Mouse (Mus musculus): Measurements from ENCODE around the gene Large1. TPM values are rescaled to one million over a fixed set of nuclear protein-coding genes. Genes with fewer than 3 reads are reported as not detected.
"Not testable (repeated sequence)": the region's sequence is repeated elsewhere in the genome, so short reads cannot be mapped to it uniquely, and the experiment has no call there.

The Large1 gene
- total RNA-seq, 2 experiments from 2014 or later: 148 to 155 TPM

- TF ChIP-seq CTCF (conservative IDR thresholded peaks at IDR 0.05): no peak
- no peak for DNase-seq (ENCODE audit: low spot score in 2 of 2)
- no peak overlapping the region for H3K27ac ChIP-seq
These were observed 71.3 kb downstream of the Large1 start for GRCm38 (mm10) chr8:73281996-73282395.

GRCm38 (mm10) chr8:73276015-73276414, 77.3 kb downstream of the Large1 start:
- Histone ChIP-seq H3K27ac (no peak overlapping the region), H3K4me3 (no peak overlapping the region)
- TF ChIP-seq CTCF (conservative IDR thresholded peaks at IDR 0.05): no peak
- no peak for DNase-seq (ENCODE audit: low spot score in 2 of 2)

More at GRCm38 (mm10) chr8:73281996-73282395, 71.3 kb downstream of the Large1 start:
- H3K4me3 ChIP-seq: no peak overlapping the region

GRCm38 (mm10) chr8:73275445-73275844, 77.9 kb downstream of the Large1 start:
- not testable (repeated sequence) for H3K27ac ChIP-seq; H3K4me3 ChIP-seq; DNase-seq (ENCODE audit: low spot score in 2 of 2)

GRCm38 (mm10) chr8:73273150-73273549, 80.2 kb downstream of the Large1 start:
- no peak for TF ChIP-seq CTCF (conservative IDR thresholded peaks at IDR 0.05)
- Histone ChIP-seq H3K27ac (no peak overlapping the region), H3K4me3 (no peak overlapping the region)
- no peak for DNase-seq (ENCODE audit: low spot score in 2 of 2)

GRCm38 (mm10) chr8:73270991-73271390, 82.3 kb downstream of the Large1 start:
- H3K27ac ChIP-seq: no peak overlapping the region
- H3K4me3 ChIP-seq: no peak overlapping the region
- TF ChIP-seq CTCF (conservative IDR thresholded peaks at IDR 0.05): no peak
- no peak for DNase-seq (ENCODE audit: low spot score in 2 of 2)

GRCm38 (mm10) chr8:73257981-73258380, 95.4 kb downstream of the Large1 start:
- peak in 1 of 2 experiments; percentile 22 for DNase-seq (ENCODE audit: low spot score in 2 of 2)
- TF ChIP-seq CTCF (conservative IDR thresholded peaks at IDR 0.05): no peak
- H3K4me3 ChIP-seq: no peak overlapping the region
- H3K27ac ChIP-seq: no peak overlapping the region

GRCm38 (mm10) chr8:73244186-73244585, 109.2 kb downstream of the Large1 start:
- no peak overlapping the region for H3K4me3 ChIP-seq
- TF ChIP-seq CTCF (conservative IDR thresholded peaks at IDR 0.05): no peak
- DNase-seq (ENCODE audit: low spot score in 2 of 2): no peak
- H3K27ac ChIP-seq: no peak overlapping the region

GRCm38 (mm10) chr8:73242066-73242465, 111.3 kb downstream of the Large1 start:
- no peak for DNase-seq (ENCODE audit: low spot score in 2 of 2)
- no peak overlapping the region for H3K4me3 ChIP-seq
- H3K27ac ChIP-seq: no peak overlapping the region
- TF ChIP-seq CTCF (conservative IDR thresholded peaks at IDR 0.05): no peak

- DNase-seq (ENCODE audit: low spot score in 2 of 2): no peak
- Histone ChIP-seq H3K27ac (0 out of 2 replicates have a peak overlapping the region, but pooled peaks have one; percentile 2), H3K4me3 (no peak overlapping the region)
- no peak for TF ChIP-seq CTCF (conservative IDR thresholded peaks at IDR 0.05)
These were observed 119.1 kb downstream of the Large1 start for GRCm38 (mm10) chr8:73234209-73234608.

- TF ChIP-seq CTCF (conservative IDR thresholded peaks at IDR 0.05): peak; percentile 91
- Histone ChIP-seq H3K27ac (peak overlapping the region; percentile 2; the same call in 1 of the 2 replicates), H3K4me3 (no peak overlapping the region)
- DNase-seq (ENCODE audit: low spot score in 2 of 2): peak; percentile 53 to 73
These were observed 119.8 kb downstream of the Large1 start for GRCm38 (mm10) chr8:73233358-73234041.

GRCm38 (mm10) chr8:73226841-73227240, 126.5 kb downstream of the Large1 start:
- no peak overlapping the region for H3K27ac ChIP-seq
- DNase-seq (ENCODE audit: low spot score in 2 of 2): no peak
- TF ChIP-seq CTCF (conservative IDR thresholded peaks at IDR 0.05): no peak
- H3K4me3 ChIP-seq: no peak overlapping the region

- Histone ChIP-seq H3K4me3 (no peak overlapping the region), H3K27ac (no peak overlapping the region)
- no peak for DNase-seq (ENCODE audit: low spot score in 2 of 2)
- no peak for TF ChIP-seq CTCF (conservative IDR thresholded peaks at IDR 0.05)
These were observed 127.7 kb downstream of the Large1 start for GRCm38 (mm10) chr8:73225654-73226053.

GRCm38 (mm10) chr8:73219178-73219811, 134.0 kb downstream of the Large1 start:
- no peak overlapping the region for H3K4me3 ChIP-seq
- H3K27ac ChIP-seq: no peak overlapping the region
- TF ChIP-seq CTCF (conservative IDR thresholded peaks at IDR 0.05): no peak
- no peak for DNase-seq (ENCODE audit: low spot score in 2 of 2)

GRCm38 (mm10) chr8:73206831-73207230, 146.5 kb downstream of the Large1 start:
- no peak for TF ChIP-seq CTCF (conservative IDR thresholded peaks at IDR 0.05)
- DNase-seq (ENCODE audit: low spot score in 2 of 2): no peak
- peak overlapping the region; percentile 44; the same call in 1 of the 2 replicates for H3K27ac ChIP-seq

More at GRCm38 (mm10) chr8:73206831-73207230, 146.5 kb downstream of the Large1 start:
- H3K4me3 ChIP-seq: no peak overlapping the region
